Mouse (Mus musculus): ENCODE measurements at regions not wholly inside any gene's neighbourhood (a gene's known extent, or its start where the extent isn't known, plus 50 kb on each side); places are given as distances from the start of the nearest gene placed in this dataset.

- TF ChIP-seq CTCF (IDR thresholded peaks at IDR 0.05) (no peak), EP300 (IDR thresholded peaks at IDR 0.05; ENCODE audit: insufficient read depth, low read depth, low read length) (no peak)
Measured at GRCm38 (mm10) chr12:14005991-14006390, 145.9 kb downstream of the Fam84a start.

Data from heart, adult 2 months (tissue).